Mouse (Mus musculus) T-helper 2 cell (primary cell): ENCODE measurements at regions not wholly inside any gene's neighbourhood (a gene's known extent, or its start where the extent isn't known, plus 50 kb on each side); places are given as distances from the start of the nearest gene placed in this dataset.
"Not testable (repeated sequence)": the region's sequence is repeated elsewhere in the genome, so short reads cannot be mapped to it uniquely, and the experiment has no call there.

Experiments
- in situ Hi-C: fragments of 300-600 bp; cut with MboI, MseI; formaldehyde crosslinking; loops from one replicate; pipeline ENCODE4 v1.15.1; 2025; ENCODE audit warnings: high pct_unique_total_duplicates

- in situ Hi-C loops, result loop anchor here (10.0 kb wide), 1 partner anchor 581 kb away; no protein-coding TSS in a partner anchor
Measured at GRCm38 (mm10) chr8:20495542-20495941, 119.2 kb upstream of the Gm21119 start.

- in situ Hi-C loops, result loop anchor here (5.0 to 10.0 kb wide), 3 partner anchors 182 to 582 kb away; no protein-coding TSS in a partner anchor
Measured at GRCm38 (mm10) chr8:20513920-20514319, 100.8 kb upstream of the Gm21119 start.

GRCm38 (mm10) chr8:20516324-20516830 is 98.3 kb upstream of the Gm21119 start:
- in situ Hi-C loops, result loop anchor here (10.0 kb wide), 1 partner anchor 422 kb away; no protein-coding TSS in a partner anchor

GRCm38 (mm10) chr8:20517551-20517950 is 97.2 kb upstream of the Gm21119 start:
- in situ Hi-C loops, result loop anchor here (10.0 kb wide), 1 partner anchor 423 kb away; no protein-coding TSS in a partner anchor

GRCm38 (mm10) chr8:20524539-20524938 is 90.2 kb upstream of the Gm21119 start:
- in situ Hi-C loops, result loop anchor here (5.0 kb wide), 1 partner anchor 138 kb away; no protein-coding TSS in a partner anchor

- in situ Hi-C loops, result not testable (repeated sequence)
Measured at GRCm38 (mm10) chr8:20529048-20529447, 85.7 kb upstream of the Gm21119 start.

GRCm38 (mm10) chr8:20539031-20539430 is 75.7 kb upstream of the Gm21119 start:
- in situ Hi-C loops, result loop anchor here (5.0 to 10.0 kb wide), 2 partner anchors 102 to 574 kb away; no protein-coding TSS in a partner anchor

- in situ Hi-C loops, result not testable (repeated sequence)
Measured at GRCm38 (mm10) chr8:20544084-20544483, 70.6 kb upstream of the Gm21119 start.

GRCm38 (mm10) chr8:20545347-20545746 is 69.4 kb upstream of the Gm21119 start:
- in situ Hi-C loops, result not testable (repeated sequence)

GRCm38 (mm10) chr8:20546401-20546800 is 68.3 kb upstream of the Gm21119 start:
- in situ Hi-C loops, result not testable (repeated sequence)

GRCm38 (mm10) chr8:20550054-20550778 is 64.5 kb upstream of the Gm21119 start:
- in situ Hi-C loops, result loop anchor here (25.0 kb wide), 1 partner anchor 1837 kb away; the partner anchor contains the start of gene Slc25a15

GRCm38 (mm10) chr8:20556501-20557181 is 58.1 kb upstream of the Gm21119 start:
- in situ Hi-C loops, result loop anchor here (25.0 kb wide), 1 partner anchor 1831 kb away; the partner anchor contains the start of gene Slc25a15

- in situ Hi-C loops, result loop anchor here (25.0 kb wide), 1 partner anchor 1830 kb away; the partner anchor contains the start of gene Slc25a15
Measured at GRCm38 (mm10) chr8:20557184-20557583, 57.5 kb upstream of the Gm21119 start.

- in situ Hi-C loops, result loop anchor here (25.0 kb wide), 1 partner anchor 1830 kb away; the partner anchor contains the start of gene Slc25a15
Measured at GRCm38 (mm10) chr8:20557609-20558008, 57.1 kb upstream of the Gm21119 start.
